Mouse (Mus musculus) C2C12 (cell line): ENCODE data around the gene Rps19.

Source experiments
- CTCF ChIP-seq: IDR thresholded peaks from one replicate; pipeline ENCODE4 v1.5.1; 2011; ENCODE audit not compliant: control insufficient read depth, insufficient read depth, insufficient read length
- MAX ChIP-seq: IDR thresholded peaks from one replicate; pipeline ENCODE4 v1.6.1; 2011; ENCODE audit warnings: mild to moderate bottlenecking, control low read depth
- MYOD1 ChIP-seq: IDR thresholded peaks from one replicate; pipeline ENCODE4 v1.6.1; 2011; ENCODE audit warnings: low read depth; ENCODE audit not compliant: control insufficient read depth, insufficient read length
- MYOG ChIP-seq: IDR thresholded peaks from one replicate; pipeline ENCODE4 v1.6.1; 2011; ENCODE audit not compliant: control insufficient read depth, insufficient read length; ENCODE audit errors: extremely low read depth
- USF1 ChIP-seq: IDR thresholded peaks from one replicate; pipeline ENCODE4 v1.6.1; 2011; ENCODE audit warnings: low read depth, mild to moderate bottlenecking, control low read depth, moderate library complexity

- TF ChIP-seq CTCF: no peak
- TF ChIP-seq MYOD1: no peak
- no peak for TF ChIP-seq MAX
- TF ChIP-seq MYOG: no peak
- TF ChIP-seq USF1: no peak
Measured at GRCm38 (mm10) chr7:24853695-24854094, 30.5 kb upstream of the Rps19 start.
